ENCODE assay signal across 9 mouse cellular contexts in genomic region chr6:134105514-134106201, GRCm38 (mm10).
DNase-seq lines count a peak whose midpoint lies in the region; ATAC-seq and TF ChIP-seq lines count a peak whose summit lies in the region.
"Had no signal": no experiment of that assay in that cellular context is flagged by ENCODE, and none has a peak within 500 bp of the region (broad histone marks: within the 10 kb centered on the region; RNA-seq: fewer than 3 reads in every experiment).

No protein-coding gene starts in this region.

- ATAC-seq in embryonic facial prominence, embryonic 14.5 days (ENCODE audit: low read depth): peak; percentile 31; the same call in 1 of the 2 replicates
- 0 out of 2 replicates have a peak, but pooled peaks have one; percentile 17 for ATAC-seq in kidney, postnatal 0 days (replicated peaks; ENCODE audit: low FRiP score, low read depth)

- H3K9me3 ChIP-seq in embryonic facial prominence, embryonic 14.5 days (ENCODE audit: control insufficient read depth, low read length): no peaks in the 10 kb centered on the region
- no peaks in the 10 kb centered on the region for H3K9me3 ChIP-seq in kidney, postnatal 0 days (replicated peaks; ENCODE audit: low read length)
- H3K9me3 ChIP-seq: hindbrain, embryonic 15.5 days had no signal

- no peak overlapping the region for H3K9ac ChIP-seq in embryonic facial prominence, embryonic 14.5 days (ENCODE audit: low read depth, low read length)
- no peak overlapping the region for H3K9ac ChIP-seq in kidney, postnatal 0 days (ENCODE audit: low read depth, low read length)
- H3K9ac ChIP-seq: hindbrain, embryonic 15.5 days had no signal

- H3K36me3 ChIP-seq in embryonic facial prominence, embryonic 14.5 days (ENCODE audit: control insufficient read depth, insufficient read depth, low read length): no peaks in the 10 kb centered on the region
- H3K36me3 ChIP-seq in kidney, postnatal 0 days (ENCODE audit: insufficient read depth, low read length): no peaks in the 10 kb centered on the region
- no peaks in the 10 kb centered on the region for H3K36me3 ChIP-seq in splenic B cell, adult 2 months (ENCODE audit: control insufficient read depth, insufficient read depth, low read length, poor library complexity, severe bottlenecking)
- H3K36me3 ChIP-seq: hindbrain, embryonic 15.5 days had no signal

- no peaks in the 10 kb centered on the region for H3K27me3 ChIP-seq in embryonic facial prominence, embryonic 14.5 days (replicated peaks; ENCODE audit: control insufficient read depth, insufficient read depth, low read length)
- H3K27me3 ChIP-seq in kidney, postnatal 0 days (ENCODE audit: insufficient read depth, low read length): no peaks in the 10 kb centered on the region
- no peaks in the 10 kb centered on the region for H3K27me3 ChIP-seq in splenic B cell, adult 2 months (ENCODE audit: control insufficient read depth, insufficient read depth, low read length, poor library complexity, severe bottlenecking)
- H3K27me3 ChIP-seq: hindbrain, embryonic 15.5 days had no signal

- peak; percentile 37 for DNase-seq in kidney, adult 11 months
- no peak for DNase-seq in kidney, adult 8-10 months
- peak; percentile 15 for DNase-seq in NIH3T3 (ENCODE audit: low read depth)
- DNase-seq in embryonic facial prominence, embryonic 14.5 days (ENCODE audit: low spot score): peak; percentile 83
- peak; percentile 44 for DNase-seq in kidney, postnatal 0 days (ENCODE audit: low spot score)
- DNase-seq in splenic B cell, adult 2 months (ENCODE audit: low read depth, low spot score): peak; percentile 8
- DNase-seq in spleen, adult 18-20 months: no peak
- DNase-seq in left cerebral cortex, adult 11 months (ENCODE audit: low spot score): no peak

- no peak overlapping the region for H3K27ac ChIP-seq in embryonic facial prominence, embryonic 14.5 days (replicated peaks; ENCODE audit: low read depth, low read length)
- H3K27ac ChIP-seq in kidney, postnatal 0 days: no peak overlapping the region
- H3K27ac ChIP-seq: hindbrain, embryonic 15.5 days had no signal

- no peak for TF ChIP-seq CTCF in kidney, postnatal 0 days (IDR thresholded peaks at IDR 0.05; ENCODE audit: low read depth)

- no peak overlapping the region for H3K4me3 ChIP-seq in embryonic facial prominence, embryonic 14.5 days (ENCODE audit: low read depth, low read length)
- no peak overlapping the region for H3K4me3 ChIP-seq in kidney, postnatal 0 days (replicated peaks; ENCODE audit: low read depth, low read length)
- H3K4me3 ChIP-seq: hindbrain, embryonic 15.5 days had no signal

- H3K4me1 ChIP-seq in embryonic facial prominence, embryonic 14.5 days (ENCODE audit: control insufficient read depth, insufficient read depth, low read length): peaks cover 18% of the 10 kb centered on the region
- peaks cover 15% of the 10 kb centered on the region; the same call in 1 of the 2 replicates for H3K4me1 ChIP-seq in kidney, postnatal 0 days (replicated peaks; ENCODE audit: insufficient read depth, low read length)

- WGBS in embryonic facial prominence, embryonic 14.5 days: 60% methylated on average over 15 of the region's 15 CpGs
- 47% methylated on average over 15 of the region's 15 CpGs for WGBS in kidney, postnatal 0 days

- H3K4me2 ChIP-seq in embryonic facial prominence, embryonic 14.5 days (ENCODE audit: low read depth, low read length): no peak overlapping the region
- H3K4me2 ChIP-seq in kidney, postnatal 0 days (ENCODE audit: low read length): 0 out of 2 replicates have a peak overlapping the region, but pooled peaks have one; percentile 13
- H3K4me2 ChIP-seq: hindbrain, embryonic 15.5 days had no signal

Comparison
In these comparisons a context has a peak if more than half of its experiments do, and no peak if none do; other contexts are left out.
1. DNase-seq: peak in kidney, adult 11 months (single experiment), NIH3T3 (single experiment), embryonic facial prominence, embryonic 14.5 days (single experiment), kidney, postnatal 0 days (single experiment) and splenic B cell, adult 2 months (single experiment); none in kidney, adult 8-10 months (0 of 2), spleen, adult 18-20 months (0 of 2) and left cerebral cortex, adult 11 months (single experiment).